11 mouse cellular contexts compared by ENCODE assay signal in genomic region chr9:121381678-121382297, GRCm38 (mm10).
DNase-seq lines count a peak whose midpoint lies in the region; ATAC-seq and TF ChIP-seq lines count a peak whose summit lies in the region.
"Had no signal": no experiment of that assay in that cellular context is flagged by ENCODE, and none has a peak within 500 bp of the region (broad histone marks: within the 10 kb centered on the region; RNA-seq: fewer than 3 reads in every experiment).

No protein-coding gene starts in this region.

- WGBS in heart, embryonic 15.5 days = 49% methylated on average over 17 of the region's 17 CpGs
- 58% methylated on average over 17 of the region's 17 CpGs for WGBS in forebrain, postnatal 0 days

- H3K27ac ChIP-seq in heart, embryonic 15.5 days = peak overlapping the region; percentile 53
- peak overlapping the region; percentile 96 for H3K27ac ChIP-seq in left cerebral cortex, adult 2 months
- H3K27ac ChIP-seq in forebrain, postnatal 0 days (ENCODE audit: low read depth, low read length) = peak overlapping the region; percentile 35; the same call in 1 of the 2 replicates
- H3K27ac ChIP-seq: liver, embryonic 13.5 days; neural tube, embryonic 15.5 days had no signal

- ATAC-seq in heart, embryonic 15.5 days (replicated peaks; ENCODE audit: insufficient number of reproducible peaks, insufficient read depth, low FRiP score, low read depth) = no peak
- peak; percentile 39 for ATAC-seq in common myeloid progenitor, adult 5-6 weeks (replicated peaks; ENCODE audit: low read depth, poor library complexity, severe bottlenecking)
- ATAC-seq in forebrain, postnatal 0 days = no peak
- no peak for ATAC-seq in inflammation-experienced regulatory T-cells, adult 6 months

- H3K27me3 ChIP-seq in heart, embryonic 15.5 days = no peaks in the 10 kb centered on the region
- no peaks in the 10 kb centered on the region for H3K27me3 ChIP-seq in forebrain, postnatal 0 days (ENCODE audit: insufficient read depth, low read length)
- H3K27me3 ChIP-seq: liver, embryonic 13.5 days; neural tube, embryonic 15.5 days had no signal

- H3K4me1 ChIP-seq in heart, embryonic 15.5 days (replicated peaks) = peaks cover 43% of the 10 kb centered on the region
- 0 out of 2 replicates have a peak, but pooled peaks cover 15% of the 10 kb centered on the region for H3K4me1 ChIP-seq in forebrain, postnatal 0 days (ENCODE audit: insufficient read depth)

- H3K9me3 ChIP-seq in heart, embryonic 15.5 days (replicated peaks) = no peaks in the 10 kb centered on the region
- H3K9me3 ChIP-seq in forebrain, postnatal 0 days (ENCODE audit: low read length) = no peaks in the 10 kb centered on the region
- H3K9me3 ChIP-seq: liver, embryonic 13.5 days; neural tube, embryonic 15.5 days had no signal

- no peak for DNase-seq in heart, postnatal 4 days
- DNase-seq in left cerebral cortex, adult 2 months (ENCODE audit: extremely low spot score in 1 of 2, low spot score in 2 of 2) = no peak
- no peak for DNase-seq in left cerebral cortex, postnatal 14 days (ENCODE audit: low spot score in 2 of 2)
- DNase-seq in forebrain, postnatal 0 days = no peak
- DNase-seq: embryo, embryonic 11 days; gastrocnemius, postnatal 14 days; liver, embryonic 13.5 days had no signal

- H3K36me3 ChIP-seq in heart, embryonic 15.5 days = no peaks in the 10 kb centered on the region
- no peaks in the 10 kb centered on the region for H3K36me3 ChIP-seq in forebrain, postnatal 0 days (ENCODE audit: insufficient read depth)
- H3K36me3 ChIP-seq: liver, embryonic 13.5 days; neural tube, embryonic 15.5 days had no signal

- H3K4me2 ChIP-seq in heart, embryonic 15.5 days = peak overlapping the region; percentile 21; the same call in 1 of the 2 replicates
- no peak overlapping the region for H3K4me2 ChIP-seq in forebrain, postnatal 0 days (ENCODE audit: low read depth)
- H3K4me2 ChIP-seq: liver, embryonic 13.5 days; neural tube, embryonic 15.5 days had no signal

- intact Hi-C loops in left cerebral cortex, adult 2 months (cut with DNase I) = no loop called here
- intact Hi-C loops in left cerebral cortex, postnatal 14 days (cut with DNase I) = no loop called here

- no peak overlapping the region for H3K9ac ChIP-seq in heart, embryonic 15.5 days
- H3K9ac ChIP-seq in forebrain, postnatal 0 days = no peak overlapping the region
- H3K9ac ChIP-seq: liver, embryonic 13.5 days; neural tube, embryonic 15.5 days had no signal

- no peak for TF ChIP-seq CTCF in left cerebral cortex, adult 2 months (IDR thresholded peaks at IDR 0.05)
- TF ChIP-seq CTCF in forebrain, postnatal 0 days (IDR thresholded peaks at IDR 0.05; ENCODE audit: low read depth) = no peak

- H3K4me3 ChIP-seq in heart, embryonic 15.5 days = no peak overlapping the region
- H3K4me3 ChIP-seq in left cerebral cortex, adult 2 months = peak overlapping the region; percentile 48
- no peak overlapping the region for H3K4me3 ChIP-seq in forebrain, postnatal 0 days (ENCODE audit: low read depth, low read length)
- H3K4me3 ChIP-seq: liver, embryonic 13.5 days; neural tube, embryonic 15.5 days had no signal

Comparison
In these comparisons a context has a peak if more than half of its experiments do, and no peak if none do; other contexts are left out.
1. H3K27ac ChIP-seq: peak in every context shown above with its lines; median percentile 96 in left cerebral cortex, adult 2 months; 53 in heart, embryonic 15.5 days; 35 in forebrain, postnatal 0 days.